Mouse (Mus musculus) myocyte (in vitro differentiated cells): ENCODE measurements at regions not wholly inside any gene's neighbourhood (a gene's known extent, or its start where the extent isn't known, plus 50 kb on each side); places are given as distances from the start of the nearest gene placed in this dataset.

ENCODE experiments used
- H3K27me3 ChIP-seq: one replicate; pipeline ENCODE4 v1.6.1; 2011; ENCODE audit not compliant: control insufficient read depth, insufficient read depth, insufficient read length
- H3K36me3 ChIP-seq: one replicate; pipeline ENCODE4 v1.6.1; 2011; ENCODE audit not compliant: control insufficient read depth, insufficient read depth
- H3K4me2 ChIP-seq: one replicate; pipeline ENCODE4 v1.6.1; 2011; ENCODE audit warnings: low read depth, control low read depth
- H3K4me3 ChIP-seq: one replicate; pipeline ENCODE4 v1.5.1; 2011; ENCODE audit warnings: mild to moderate bottlenecking, control low read depth, moderate library complexity
- H3K79me2 ChIP-seq: one replicate; pipeline ENCODE4 v1.6.1; 2011; ENCODE audit not compliant: control insufficient read depth, insufficient read depth
- H3ac ChIP-seq: one replicate; pipeline ENCODE4 v1.6.1; 2011; ENCODE audit not compliant: control insufficient read depth, insufficient read length
- CEBPB ChIP-seq: IDR thresholded peaks from 2 replicates; pipeline ENCODE4 v1.6.1; 2011; ENCODE audit warnings: mild to moderate bottlenecking, moderate library complexity; ENCODE audit not compliant: poor library complexity, insufficient read depth, severe bottlenecking
- E2F4 ChIP-seq: IDR thresholded peaks from one replicate; pipeline ENCODE4 v1.6.1; 2011; ENCODE audit warnings: mild to moderate bottlenecking, control low read depth, moderate library complexity; ENCODE audit not compliant: insufficient read depth
- MAX ChIP-seq: IDR thresholded peaks from one replicate; pipeline ENCODE4 v1.6.1; 2011; ENCODE audit warnings: low read depth, mild to moderate bottlenecking, control low read depth
- MYOD1 ChIP-seq, 3 experiments: IDR thresholded peaks; one replicate each; pipeline ENCODE4 v1.6.1; 2011; ENCODE audit warnings: control low read depth in 2 of 3, low read depth in 2 of 3, mild to moderate bottlenecking in 2 of 3, moderate library complexity in 1 of 3; ENCODE audit not compliant: insufficient read length in 2 of 3, control insufficient read depth in 1 of 3
- MYOG ChIP-seq, 3 experiments: IDR thresholded peaks; one replicate each; pipeline ENCODE4 v1.6.1; 2011; ENCODE audit warnings: control low read depth in 2 of 3, low read depth in 2 of 3, mild to moderate bottlenecking in 2 of 3; ENCODE audit not compliant: insufficient read length in 2 of 3, control insufficient read depth in 1 of 3, insufficient read depth in 1 of 3
- POLR2A ChIP-seq: IDR thresholded peaks from one replicate; pipeline ENCODE4 v1.6.1; 2011; ENCODE audit warnings: low read depth, mild to moderate bottlenecking, control low read depth, moderate library complexity; ENCODE audit not compliant: insufficient read length
- POLR2AphosphoS2 ChIP-seq: IDR thresholded peaks from one replicate; pipeline ENCODE4 v1.6.1; 2011; ENCODE audit warnings: low read depth, control low read depth; ENCODE audit not compliant: insufficient read length
- REST ChIP-seq: IDR thresholded peaks from one replicate; pipeline ENCODE4 v1.6.1; 2011; ENCODE audit warnings: mild to moderate bottlenecking, control low read depth, moderate library complexity; ENCODE audit not compliant: insufficient read depth, insufficient read length
- SRF ChIP-seq: IDR thresholded peaks from one replicate; pipeline ENCODE4 v1.6.1; 2011; ENCODE audit warnings: low read depth; ENCODE audit not compliant: control insufficient read depth, insufficient read length
- TCF12 ChIP-seq: IDR thresholded peaks from one replicate; pipeline ENCODE4 v1.6.1; 2011; ENCODE audit warnings: mild to moderate bottlenecking, control low read depth; ENCODE audit not compliant: poor library complexity, insufficient read depth, severe bottlenecking
- TCF3 ChIP-seq: IDR thresholded peaks from one replicate; pipeline ENCODE4 v1.6.1; 2011; ENCODE audit warnings: low read depth, control low read depth; ENCODE audit not compliant: insufficient read length
- USF1 ChIP-seq: IDR thresholded peaks from one replicate; pipeline ENCODE4 v1.6.1; 2011; ENCODE audit warnings: low read depth, mild to moderate bottlenecking, control low read depth, moderate library complexity

- Histone ChIP-seq H3K4me2 (no peak overlapping the region), H3K27me3 (no peaks in the 10 kb centered on the region), H3ac (no peak overlapping the region), H3K79me2 (no peaks in the 10 kb centered on the region), H3K4me3 (no peak overlapping the region), H3K36me3 (no peaks in the 10 kb centered on the region)
- TF ChIP-seq REST, result no peak
- TF ChIP-seq MYOG (IDR thresholded peaks at IDR 0.05; ENCODE audit: control insufficient read depth in 1 of 3, insufficient read depth in 1 of 3, insufficient read length in 2 of 3, low read depth in 2 of 3), result no peak
- TF ChIP-seq E2F4, result no peak
- no peak for TF ChIP-seq TCF12
- TF ChIP-seq SRF, result no peak
- no peak for TF ChIP-seq MYOD1 (IDR thresholded peaks at IDR 0.05; ENCODE audit: control insufficient read depth in 1 of 3, insufficient read length in 2 of 3, low read depth in 2 of 3)
- TF ChIP-seq CEBPB, result no peak
- TF ChIP-seq MAX, result no peak
- no peak for TF ChIP-seq POLR2A
- no peak for TF ChIP-seq TCF3
- TF ChIP-seq USF1, result no peak
- TF ChIP-seq POLR2AphosphoS2, result no peak
These were observed 72.1 kb downstream of the Cdc42ep3 start for GRCm38 (mm10) chr17:79282771-79283170.

- no peaks in the 10 kb centered on the region for H3K27me3 ChIP-seq
- TF ChIP-seq CEBPB, result peak; percentile 47; the same call in 1 of the 2 replicates
- TF ChIP-seq USF1, result no peak
- H3ac ChIP-seq, result no peak overlapping the region
- no peaks in the 10 kb centered on the region for H3K79me2 ChIP-seq
- no peaks in the 10 kb centered on the region for H3K36me3 ChIP-seq
- peak overlapping the region; percentile 40 for H3K4me2 ChIP-seq
- no peak overlapping the region for H3K4me3 ChIP-seq
These were observed 81.3 kb downstream of the Cdc42ep3 start for GRCm38 (mm10) chr17:79273551-79273950.

GRCm38 (mm10) chr17:79259691-79260090 lies 95.2 kb downstream of the Cdc42ep3 start:
- no peak for TF ChIP-seq POLR2AphosphoS2
- TF ChIP-seq MYOD1 (IDR thresholded peaks at IDR 0.05; ENCODE audit: control insufficient read depth in 1 of 3, insufficient read length in 2 of 3, low read depth in 2 of 3), result no peak
- TF ChIP-seq MAX, result no peak
- TF ChIP-seq E2F4, result no peak
- TF ChIP-seq REST, result no peak
- no peak for TF ChIP-seq USF1
- no peak for TF ChIP-seq CEBPB
- TF ChIP-seq POLR2A, result no peak
- no peak for TF ChIP-seq TCF12
- TF ChIP-seq MYOG (IDR thresholded peaks at IDR 0.05; ENCODE audit: control insufficient read depth in 1 of 3, insufficient read depth in 1 of 3, insufficient read length in 2 of 3, low read depth in 2 of 3), result no peak
- no peak for TF ChIP-seq TCF3
- TF ChIP-seq SRF, result no peak
- no peaks in the 10 kb centered on the region for H3K27me3 ChIP-seq
- no peaks in the 10 kb centered on the region for H3K36me3 ChIP-seq
- H3K4me2 ChIP-seq, result no peak overlapping the region
- no peaks in the 10 kb centered on the region for H3K79me2 ChIP-seq
- no peak overlapping the region for H3ac ChIP-seq
- H3K4me3 ChIP-seq, result no peak overlapping the region

- H3K79me2 ChIP-seq, result no peaks in the 10 kb centered on the region
- H3ac ChIP-seq, result no peak overlapping the region
- no peak for TF ChIP-seq TCF3
- no peak for TF ChIP-seq POLR2AphosphoS2
- TF ChIP-seq SRF, result no peak
- TF ChIP-seq E2F4, result no peak
- TF ChIP-seq MAX, result no peak
- no peak for TF ChIP-seq MYOD1 (IDR thresholded peaks at IDR 0.05; ENCODE audit: control insufficient read depth in 1 of 3, insufficient read length in 2 of 3, low read depth in 2 of 3)
- no peak for TF ChIP-seq TCF12
- no peak for TF ChIP-seq REST
- TF ChIP-seq USF1, result no peak
- TF ChIP-seq CEBPB, result no peak
- TF ChIP-seq MYOG (IDR thresholded peaks at IDR 0.05; ENCODE audit: control insufficient read depth in 1 of 3, insufficient read depth in 1 of 3, insufficient read length in 2 of 3, low read depth in 2 of 3), result no peak
- TF ChIP-seq POLR2A, result no peak
- no peak overlapping the region for H3K4me2 ChIP-seq
- no peak overlapping the region for H3K4me3 ChIP-seq
- H3K36me3 ChIP-seq, result no peaks in the 10 kb centered on the region
- H3K27me3 ChIP-seq, result no peaks in the 10 kb centered on the region
These were observed 107.7 kb downstream of the Cdc42ep3 start for GRCm38 (mm10) chr17:79246962-79247902.

- H3K4me2 ChIP-seq, result no peak overlapping the region
- no peak overlapping the region for H3ac ChIP-seq
- no peak overlapping the region for H3K4me3 ChIP-seq
- H3K79me2 ChIP-seq, result no peaks in the 10 kb centered on the region
- no peaks in the 10 kb centered on the region for H3K36me3 ChIP-seq
- no peaks in the 10 kb centered on the region for H3K27me3 ChIP-seq
- TF ChIP-seq SRF, result no peak
- TF ChIP-seq MYOD1 (IDR thresholded peaks at IDR 0.05; ENCODE audit: control insufficient read depth in 1 of 3, insufficient read length in 2 of 3, low read depth in 2 of 3), result no peak
These were observed 110.8 kb downstream of the Cdc42ep3 start for GRCm38 (mm10) chr17:79244121-79244520.
